Mouse (Mus musculus): Measurements from ENCODE around the gene Anapc11. TPM values are rescaled to one million over a fixed set of nuclear protein-coding genes. Genes with fewer than 3 reads are reported as not detected.
A peak's percentile ranks its signal among the peaks of the same experiment; 100 is the strongest.

The Anapc11 gene
- total RNA-seq, 2 experiments from 2014 or later, result 32.3 to 90.6 TPM

DNA sequence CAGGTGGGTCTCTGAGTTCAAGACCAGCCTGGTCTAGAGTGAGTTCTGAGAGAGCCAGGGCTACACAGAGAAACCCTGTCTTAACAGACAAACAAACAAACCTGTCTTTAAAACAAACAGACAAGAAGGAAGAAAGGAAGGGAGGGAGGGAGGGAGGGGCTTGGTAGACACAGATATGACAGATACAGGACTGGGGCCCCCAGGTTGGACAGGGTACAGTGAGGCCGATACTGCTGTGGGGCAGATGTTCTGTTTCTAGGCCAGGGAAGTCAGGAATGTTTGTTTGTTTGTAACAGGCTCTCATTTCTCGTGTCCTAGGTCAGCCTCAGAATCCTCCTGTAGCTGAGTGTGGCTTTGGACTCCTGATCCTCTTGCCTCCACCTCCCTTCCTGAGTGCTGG is 5.3 kb downstream of the Anapc11 start:
- ATAC-seq (ENCODE audit: poor library complexity, severe bottlenecking), result no peak

DNA sequence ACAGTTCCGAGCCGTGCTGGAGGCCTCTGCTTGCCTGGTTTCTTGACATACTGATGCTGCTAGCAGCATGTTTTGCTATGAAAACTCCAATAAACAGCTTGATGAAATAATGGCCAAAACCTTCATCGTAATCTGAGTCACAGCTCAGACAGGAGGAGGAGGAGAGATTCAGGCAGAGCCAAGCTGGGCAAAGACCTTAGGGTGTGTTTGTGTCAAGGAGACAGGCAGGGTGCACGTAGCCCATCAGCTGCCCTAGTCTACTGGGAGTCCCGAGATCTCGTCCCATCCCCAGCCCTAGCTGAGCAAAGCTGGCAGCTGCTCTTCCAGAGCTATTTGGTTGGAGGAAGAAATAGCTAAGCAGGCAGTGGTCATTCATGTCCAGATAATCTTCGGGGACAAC is 7.4 kb downstream of the Anapc11 start:
- no peak for ATAC-seq (ENCODE audit: poor library complexity, severe bottlenecking)

DNA sequence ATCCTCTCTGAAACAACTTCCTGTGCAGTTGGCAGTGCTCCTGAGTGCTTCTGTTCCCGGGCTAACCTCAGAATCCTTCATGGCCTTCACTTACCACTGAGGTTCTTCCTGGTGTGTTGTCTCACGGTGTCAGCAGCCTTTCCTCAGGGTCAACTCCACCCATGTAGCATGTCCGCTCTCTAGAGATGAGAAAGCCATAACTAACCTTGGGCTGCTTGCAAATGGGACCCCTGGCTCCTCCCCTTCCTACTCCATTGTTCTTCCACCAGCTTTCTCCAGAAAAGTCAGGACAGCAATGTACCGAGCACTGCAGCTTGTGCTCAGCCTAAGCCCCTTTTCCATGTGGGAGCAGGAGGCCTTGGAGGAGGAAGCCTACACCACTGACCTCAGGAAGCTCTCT is 8.5 kb downstream of the Anapc11 start:
- ATAC-seq (ENCODE audit: poor library complexity, severe bottlenecking), result no peak

GRCm38 (mm10) chr11:120608241-120609034 is 10.2 kb downstream of the Anapc11 start, which contains the start of gene Npb:
Npb (plus strand) TSS chr11:120608477.
- no peak for ATAC-seq (ENCODE audit: poor library complexity, severe bottlenecking)

- ATAC-seq (ENCODE audit: poor library complexity, severe bottlenecking), result no peak
Observed at GRCm38 (mm10) chr11:120609250-120609649, 11.0 kb downstream of the Anapc11 start.

- ATAC-seq (ENCODE audit: poor library complexity, severe bottlenecking), result no peak
Observed at GRCm38 (mm10) chr11:120610477-120611046, 12.3 kb downstream of the Anapc11 start.

DNA sequence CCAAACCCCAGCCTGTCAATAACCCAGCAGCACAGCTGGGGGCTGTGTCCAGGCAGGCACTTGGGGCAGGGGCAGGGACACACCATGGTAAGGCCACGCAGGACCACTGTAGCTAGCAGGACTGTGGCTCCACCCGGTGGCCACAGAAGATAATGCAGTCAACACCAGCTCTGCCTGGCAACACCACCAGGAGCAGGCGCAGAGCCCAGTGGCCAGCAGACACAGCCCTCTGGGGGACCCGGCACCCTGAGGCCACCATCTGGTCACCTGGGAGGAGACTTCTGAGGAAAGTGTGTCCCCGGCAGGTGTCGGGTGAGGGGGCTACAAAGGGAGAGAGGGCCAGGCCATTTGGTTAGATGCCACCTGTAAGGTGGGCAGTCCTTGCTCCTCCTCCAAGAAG is 14.5 kb downstream of the Anapc11 start:
- ATAC-seq (ENCODE audit: poor library complexity, severe bottlenecking), result peak; percentile 89

DNA sequence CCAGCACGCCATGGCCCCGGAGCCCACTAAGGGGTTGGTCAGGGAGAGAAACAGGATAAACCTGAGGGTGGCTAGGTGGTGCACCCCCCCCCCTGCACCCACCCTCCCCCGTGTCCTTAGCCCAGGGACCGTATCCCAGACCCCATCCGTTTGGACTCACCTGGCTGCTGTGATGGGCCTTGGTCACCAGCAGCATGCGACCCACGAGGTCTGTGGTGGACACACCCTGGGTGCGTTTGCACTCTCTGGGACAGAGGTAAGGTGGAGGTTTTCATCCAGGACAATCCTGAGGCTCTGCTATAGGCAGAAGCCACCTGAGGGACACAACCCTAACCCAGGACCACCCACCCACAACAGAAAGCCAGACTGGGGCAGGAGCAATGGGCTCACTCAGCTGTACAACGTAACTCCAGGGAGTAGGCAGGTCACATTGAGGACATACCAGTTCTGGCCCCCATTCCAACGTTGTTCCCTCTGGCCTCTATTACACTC is 15.3 kb downstream of the Anapc11 start:
- no peak for ATAC-seq (ENCODE audit: poor library complexity, severe bottlenecking)

DNA sequence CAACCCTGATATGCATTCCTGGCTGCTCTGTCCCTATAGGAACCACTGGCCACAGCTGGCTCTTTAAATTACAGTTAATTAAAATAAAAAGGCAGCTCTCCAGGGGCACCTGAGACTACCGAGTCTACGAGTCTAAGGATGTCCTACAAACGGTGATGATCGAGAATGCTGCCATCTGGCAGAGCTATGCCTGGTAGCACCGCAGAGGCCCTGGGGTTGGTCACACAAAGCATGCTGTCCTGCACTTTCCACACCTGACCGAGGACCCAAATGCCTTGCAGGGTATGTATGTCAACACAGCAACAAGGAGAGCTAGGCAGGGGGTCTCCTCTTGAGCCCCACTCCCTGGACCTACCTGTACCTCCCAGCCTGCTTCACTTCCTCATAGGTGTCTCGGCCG is 15.8 kb downstream of the Anapc11 start:
- no peak for ATAC-seq (ENCODE audit: poor library complexity, severe bottlenecking)

- ATAC-seq (ENCODE audit: poor library complexity, severe bottlenecking), result no peak
Observed at GRCm38 (mm10) chr11:120615167-120615566, 16.9 kb downstream of the Anapc11 start.

GRCm38 (mm10) chr11:120615606-120616203 is 17.5 kb downstream of the Anapc11 start:
- no peak for ATAC-seq (ENCODE audit: poor library complexity, severe bottlenecking)

DNA sequence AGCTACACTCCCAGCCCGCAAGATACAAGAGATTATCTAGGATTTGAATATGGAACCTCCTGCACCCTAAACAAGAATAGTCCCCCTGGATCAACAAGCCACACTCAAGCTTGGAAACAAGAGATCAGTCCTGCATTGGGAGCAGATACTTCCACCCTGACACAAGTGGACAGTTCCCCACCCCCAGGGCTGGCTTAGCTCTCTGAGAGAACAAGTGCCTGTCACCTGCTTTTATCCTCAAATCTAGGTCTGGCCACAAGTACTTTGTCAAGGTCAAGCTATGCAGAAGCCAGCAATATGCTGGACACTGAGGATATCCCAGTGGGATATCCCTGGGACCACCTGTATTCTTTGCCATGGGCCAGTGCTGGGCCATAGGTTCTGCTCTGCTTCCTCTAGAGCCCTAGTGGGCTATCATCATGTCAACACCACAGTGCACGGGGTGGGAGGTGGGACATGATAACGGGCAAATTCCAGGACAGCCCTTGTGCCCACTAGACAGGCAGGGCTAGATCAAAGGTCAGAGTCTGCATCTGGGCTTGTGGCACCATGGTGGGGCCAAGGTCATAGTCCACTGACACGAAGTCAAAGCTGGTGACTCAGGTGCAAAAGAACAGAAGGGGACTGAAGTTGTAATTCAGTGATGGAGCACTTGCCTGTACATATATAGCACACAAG is 18.5 kb downstream of the Anapc11 start:
- ATAC-seq (ENCODE audit: poor library complexity, severe bottlenecking), result no peak

DNA sequence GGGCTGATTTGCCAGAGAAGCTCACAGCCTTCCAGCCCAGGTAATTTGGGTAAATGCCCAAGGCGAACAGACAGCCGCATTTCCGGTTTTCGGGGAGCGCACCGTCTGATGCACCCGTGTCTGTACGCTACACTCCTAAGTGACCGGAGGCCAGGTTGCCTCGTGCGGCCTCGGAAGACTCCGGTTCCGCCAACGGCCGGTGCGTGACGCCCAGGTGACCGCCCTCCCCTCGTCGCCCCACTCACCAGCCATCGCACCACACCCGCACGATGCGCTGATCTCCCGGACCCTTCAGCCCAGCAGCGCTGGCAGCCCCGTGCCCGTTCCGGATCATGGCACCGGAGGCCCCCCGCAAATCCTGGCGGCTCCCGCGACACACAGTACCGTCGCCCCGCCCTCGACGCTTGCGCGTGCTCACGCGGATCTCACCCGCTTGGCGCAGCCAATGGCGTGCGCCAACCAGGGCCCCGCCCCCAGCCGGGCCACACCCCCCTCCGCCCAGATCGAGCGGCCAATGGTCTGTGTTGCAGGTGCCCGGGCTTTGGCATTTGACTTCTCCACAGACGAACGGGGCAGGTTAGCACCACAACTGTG is 19.4 kb downstream of the Anapc11 start, which contains the start of gene Pcyt2:
Pcyt2 (minus strand) TSS at position 418 of the 594 bp plus-strand sequence.
- peak; percentile 98 for ATAC-seq (ENCODE audit: poor library complexity, severe bottlenecking)

- ATAC-seq (ENCODE audit: poor library complexity, severe bottlenecking), result no peak
Observed at GRCm38 (mm10) chr11:120618619-120619535, 20.7 kb downstream of the Anapc11 start.

DNA sequence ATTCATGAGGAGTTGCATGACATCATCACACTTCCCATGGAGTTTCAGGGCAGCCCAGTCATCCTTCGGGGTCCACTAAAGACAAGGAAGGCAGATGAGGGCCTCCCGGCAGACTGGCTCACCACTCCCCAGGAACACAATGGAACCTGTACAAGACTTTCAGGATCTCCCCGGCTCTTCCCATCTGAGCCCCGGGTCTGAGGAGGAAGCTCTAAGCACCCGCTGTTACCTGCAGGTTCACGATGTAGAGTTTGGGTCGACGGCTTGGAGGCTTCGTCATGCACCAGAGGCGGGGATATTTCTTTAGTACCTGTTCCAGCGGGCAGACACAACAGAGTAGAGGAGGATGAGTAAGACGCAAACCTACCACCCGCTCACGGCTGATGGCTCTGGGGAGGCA is 22.0 kb downstream of the Anapc11 start:
- ATAC-seq (ENCODE audit: poor library complexity, severe bottlenecking), result no peak

- no peak for ATAC-seq (ENCODE audit: poor library complexity, severe bottlenecking)
Observed at GRCm38 (mm10) chr11:120622805-120623204, 24.6 kb downstream of the Anapc11 start.

GRCm38 (mm10) chr11:120623961-120624679 is 25.9 kb downstream of the Anapc11 start:
- peak; percentile 39 for ATAC-seq (ENCODE audit: poor library complexity, severe bottlenecking)

DNA sequence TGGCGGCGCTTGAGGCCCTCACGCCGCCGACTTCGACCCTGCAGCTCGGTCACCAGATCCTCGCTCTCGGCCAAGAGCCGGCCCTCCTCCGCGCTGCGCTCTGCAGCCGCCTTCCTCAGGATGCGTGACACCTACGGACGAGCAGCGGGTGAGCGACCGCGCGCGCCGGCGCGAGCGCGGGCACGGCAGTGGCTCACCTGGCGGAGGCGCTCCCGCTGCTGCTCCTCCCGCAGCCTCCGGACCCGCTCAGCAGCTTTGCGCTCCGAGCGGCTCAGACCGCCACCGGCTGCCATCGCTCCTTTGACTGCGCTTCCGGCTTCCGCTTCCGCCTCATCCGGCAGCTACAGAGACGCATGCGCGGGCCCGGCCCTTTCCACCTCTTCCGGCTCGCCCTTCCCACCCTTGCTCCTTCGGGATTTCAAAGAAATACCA is 26.5 kb downstream of the Anapc11 start:
- ATAC-seq (ENCODE audit: poor library complexity, severe bottlenecking), result peak; percentile 43

DNA sequence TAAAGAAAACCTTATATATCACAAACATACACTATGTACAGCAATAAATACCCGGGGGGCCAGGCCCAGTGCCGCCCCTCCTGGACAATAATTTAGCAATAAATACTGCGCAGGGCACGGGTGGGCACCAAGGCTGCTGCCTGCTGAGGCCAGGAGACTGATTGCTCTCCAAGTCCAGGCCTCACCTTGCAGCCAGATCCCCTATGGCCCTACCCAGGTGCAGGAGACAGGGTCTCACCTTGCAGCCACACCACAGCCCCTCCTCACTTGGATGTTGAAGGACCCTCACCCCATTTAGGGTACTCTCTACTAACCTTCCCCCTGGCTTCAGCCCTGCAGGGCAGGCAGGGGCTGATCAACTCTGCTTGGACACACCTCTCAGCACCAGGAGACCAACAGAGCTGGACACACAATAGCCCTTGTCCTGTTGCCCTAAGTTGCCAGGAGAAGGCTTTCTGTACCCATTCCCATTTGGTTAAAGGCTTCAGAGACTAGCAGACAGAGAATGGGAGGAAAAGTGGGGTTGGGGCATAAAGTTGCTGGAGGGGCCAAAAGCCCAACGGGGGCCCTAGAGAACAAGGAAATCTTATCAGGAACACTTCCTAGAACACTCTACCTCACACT is 27.0 kb downstream of the Anapc11 start, which contains the start of gene Sirt7:
Sirt7 (minus strand) TSS at position 89 of the 624 bp plus-strand sequence.
- ATAC-seq (ENCODE audit: poor library complexity, severe bottlenecking), result no peak
